Mouse (Mus musculus) embryonic facial prominence, embryonic 14.5 days (tissue): ENCODE measurements around the gene E4f1. TPM values are rescaled to one million over a fixed set of nuclear protein-coding genes. Genes with fewer than 3 reads are reported as not detected.

Experiments used
- ATAC-seq: fragments of 200-750 bp; cut with Nextera tagmentation; 2 replicates; pipeline ENCODE4 v1.8.0; 2017; ENCODE audit warnings: low read depth, moderate number of reproducible peaks, moderate TSS enrichment
- DNase-seq: peaks from one replicate; pipeline ENCODE4 v3.0.0-alpha.2; 2015; ENCODE audit warnings: low spot score
- H3K27ac ChIP-seq: fragments of 300-500 bp; sonication (generic); replicated peaks from 2 replicates; pipeline ENCODE4 v1.5.1; 2014; ENCODE audit warnings: low read depth, mild to moderate bottlenecking, low read length, moderate library complexity
- H3K27me3 ChIP-seq: fragments of 300-500 bp; sonication (generic); replicated peaks from 2 replicates; pipeline ENCODE4 v1.6.1; 2014; ENCODE audit warnings: low read length; ENCODE audit not compliant: control insufficient read depth, insufficient read depth
- H3K36me3 ChIP-seq: fragments of 300-500 bp; sonication (generic); 2 replicates; pipeline ENCODE4 v1.6.1; 2014; ENCODE audit warnings: low read length, mixed read lengths; ENCODE audit not compliant: control insufficient read depth, insufficient read depth
- H3K4me1 ChIP-seq: fragments of 300-500 bp; sonication (generic); 2 replicates; pipeline ENCODE4 v1.6.1; 2014; ENCODE audit warnings: antibody characterized with exemption, low read length; ENCODE audit not compliant: control insufficient read depth, insufficient read depth
- H3K4me2 ChIP-seq: fragments of 300-500 bp; sonication (generic); 2 replicates; pipeline ENCODE4 v1.6.1; 2014; ENCODE audit warnings: low read depth, mild to moderate bottlenecking, low read length, moderate library complexity, mixed read lengths
- H3K4me3 ChIP-seq: fragments of 300-500 bp; sonication (generic); 2 replicates; pipeline ENCODE4 v1.5.1; 2014; ENCODE audit warnings: low read depth, mild to moderate bottlenecking, low read length
- H3K9ac ChIP-seq: fragments of 300-500 bp; sonication (generic); 2 replicates; pipeline ENCODE4 v1.6.1; 2014; ENCODE audit warnings: low read depth, mild to moderate bottlenecking, low read length, moderate library complexity, mixed read lengths
- H3K9me3 ChIP-seq: fragments of 300-500 bp; sonication (generic); 2 replicates; pipeline ENCODE4 v1.6.1; 2016; ENCODE audit warnings: low read length; ENCODE audit not compliant: control insufficient read depth
- WGBS: fragments of 180-500 bp; shearing (Covaris S2); extraction: QIAGEN DNeasy Blood & Tissue Kit; methylation state at CpG from one replicate; pipeline ENCODE4 v1.1.7; 2014; 5-methylcytosine and 5-hydroxymethylcytosine counted together
- polyA plus RNA-seq: library from polyadenylated mRNA; unstranded; fragments of >200 nt; fragmentation: Nextera tagmentation; extraction: Ambion mirVana; gene quantifications from 2 replicates; pipeline ENCODE4 v1.2.1, GENCODE M21; 2014

E4f1 gene
- 13.3 and 18.6 TPM in 2 replicates for polyA plus RNA-seq

GRCm38 (mm10) chr17:24469910-24470602 is at the start of gene E4f1, which contains the start of gene Pgp:
TSS of gene E4f1 (minus strand) at chr17:24470313.
TSS of gene Pgp (plus strand) at chr17:24470392.
- Histone ChIP-seq H3K4me1 (peaks cover 14% of the 10 kb centered on the region), H3K27ac (peak within 1 kb of the TSS; percentile 76), H3K9ac (peak within 1 kb of the TSS; percentile 86), H3K4me3 (peak within 1 kb of the TSS; percentile 89), H3K9me3 (no peaks in the 10 kb centered on the region), H3K36me3 (peaks cover 12% of the 10 kb centered on the region), H3K27me3 (no peaks in the 10 kb centered on the region), H3K4me2 (peak within 1 kb of the TSS; percentile 96)
- peak; percentile 99 for ATAC-seq
- WGBS, result under 1% methylated on average over 39 of the region's 75 CpGs
- peak; percentile 99 for DNase-seq

GRCm38 (mm10) chr17:24514270-24515257 is 44.5 kb upstream of the E4f1 start:
- peaks cover 96% of the 10 kb centered on the region for H3K36me3 ChIP-seq
- peak overlapping the region; percentile 12; the same call in 1 of the 2 replicates for H3K4me2 ChIP-seq
- WGBS, result 88% methylated on average over 22 of the region's 24 CpGs
- no peak overlapping the region for H3K4me3 ChIP-seq
- H3K27ac ChIP-seq, result no peak overlapping the region; the same call in 1 of the 2 replicates
- H3K27me3 ChIP-seq, result no peaks in the 10 kb centered on the region
- H3K9ac ChIP-seq, result peak overlapping the region; percentile 19; the same call in 1 of the 2 replicates
- ATAC-seq (no peak), DNase-seq (no peak)
- H3K4me1 ChIP-seq, result no peaks in the 10 kb centered on the region
- no peaks in the 10 kb centered on the region for H3K9me3 ChIP-seq

- 55% methylated on average over 5 of the region's 5 CpGs for whole genome bisulfite sequencing
- Histone ChIP-seq H3K36me3 (peaks cover 97% of the 10 kb centered on the region), H3K4me1 (no peaks in the 10 kb centered on the region), H3K27ac (no peak overlapping the region), H3K27me3 (no peaks in the 10 kb centered on the region), H3K9me3 (no peaks in the 10 kb centered on the region), H3K4me2 (0 out of 2 replicates have a peak overlapping the region, but pooled peaks have one; percentile 12), H3K9ac (no peak overlapping the region), H3K4me3 (no peak overlapping the region)
- peak; percentile 50; the same call in 1 of the 2 replicates for ATAC-seq
- DNase-seq, result peak; percentile 62
Measured at GRCm38 (mm10) chr17:24513609-24514008, 43.5 kb upstream of the E4f1 start.

- Histone ChIP-seq H3K9me3 (no peaks in the 10 kb centered on the region), H3K9ac (no peak overlapping the region), H3K27ac (no peak overlapping the region), H3K36me3 (peaks cover 52% of the 10 kb centered on the region), H3K4me3 (no peak overlapping the region), H3K27me3 (no peaks in the 10 kb centered on the region; the same call in 1 of the 2 replicates), H3K4me2 (no peak overlapping the region), H3K4me1 (peaks cover 4% of the 10 kb centered on the region; the same call in 1 of the 2 replicates)
- DNase-seq (no peak), ATAC-seq (no peak)
- whole genome bisulfite sequencing, result 75% methylated on average over 12 of the region's 12 CpGs
Measured at GRCm38 (mm10) chr17:24507806-24508460, 37.8 kb upstream of the E4f1 start.

- Histone ChIP-seq H3K27me3 (no peaks in the 10 kb centered on the region; the same call in 1 of the 2 replicates), H3K4me3 (no peak overlapping the region), H3K36me3 (peaks cover 47% of the 10 kb centered on the region), H3K9me3 (no peaks in the 10 kb centered on the region), H3K9ac (no peak overlapping the region), H3K4me2 (peak overlapping the region; percentile 39; the same call in 1 of the 2 replicates), H3K27ac (no peak overlapping the region), H3K4me1 (peaks cover 4% of the 10 kb centered on the region; the same call in 1 of the 2 replicates)
- ATAC-seq (no peak), DNase-seq (no peak)
- WGBS, result 47% methylated on average over 11 of the region's 19 CpGs
Measured at GRCm38 (mm10) chr17:24507129-24507664, 37.1 kb upstream of the E4f1 start.

GRCm38 (mm10) chr17:24506332-24507070 is 36.4 kb upstream of the E4f1 start:
- H3K9ac ChIP-seq, result peak overlapping the region; percentile 40; the same call in 1 of the 2 replicates

GRCm38 (mm10) chr17:24505286-24505955 is 35.3 kb upstream of the E4f1 start:
- ATAC-seq (no peak), DNase-seq (no peak)
- no peak overlapping the region for H3K27ac ChIP-seq
- no peaks in the 10 kb centered on the region; the same call in 1 of the 2 replicates for H3K27me3 ChIP-seq
- peaks cover 4% of the 10 kb centered on the region; the same call in 1 of the 2 replicates for H3K4me1 ChIP-seq
- H3K4me3 ChIP-seq, result no peak overlapping the region
- no peaks in the 10 kb centered on the region for H3K9me3 ChIP-seq
- H3K36me3 ChIP-seq, result peaks cover 29% of the 10 kb centered on the region
- H3K4me2 ChIP-seq, result no peak overlapping the region
- no peak overlapping the region for H3K9ac ChIP-seq
- 90% methylated on average over 27 of the region's 30 CpGs for WGBS

More at GRCm38 (mm10) chr17:24506332-24507070, 36.4 kb upstream of the E4f1 start:
- peaks cover 4% of the 10 kb centered on the region; the same call in 1 of the 2 replicates for H3K4me1 ChIP-seq
- WGBS, result 20% methylated on average over 26 of the region's 36 CpGs
- 0 out of 2 replicates have a peak overlapping the region, but pooled peaks have one; percentile 6 for H3K4me3 ChIP-seq
- no peaks in the 10 kb centered on the region for H3K9me3 ChIP-seq
- ATAC-seq (no peak), DNase-seq (no peak)
- peaks cover 40% of the 10 kb centered on the region for H3K36me3 ChIP-seq
- peak overlapping the region; percentile 39 for H3K4me2 ChIP-seq
- no peak overlapping the region for H3K27ac ChIP-seq
- no peaks in the 10 kb centered on the region; the same call in 1 of the 2 replicates for H3K27me3 ChIP-seq
